Comparison of ENCODE assay signal across 8 mouse cellular contexts in the genomic region with DNA sequence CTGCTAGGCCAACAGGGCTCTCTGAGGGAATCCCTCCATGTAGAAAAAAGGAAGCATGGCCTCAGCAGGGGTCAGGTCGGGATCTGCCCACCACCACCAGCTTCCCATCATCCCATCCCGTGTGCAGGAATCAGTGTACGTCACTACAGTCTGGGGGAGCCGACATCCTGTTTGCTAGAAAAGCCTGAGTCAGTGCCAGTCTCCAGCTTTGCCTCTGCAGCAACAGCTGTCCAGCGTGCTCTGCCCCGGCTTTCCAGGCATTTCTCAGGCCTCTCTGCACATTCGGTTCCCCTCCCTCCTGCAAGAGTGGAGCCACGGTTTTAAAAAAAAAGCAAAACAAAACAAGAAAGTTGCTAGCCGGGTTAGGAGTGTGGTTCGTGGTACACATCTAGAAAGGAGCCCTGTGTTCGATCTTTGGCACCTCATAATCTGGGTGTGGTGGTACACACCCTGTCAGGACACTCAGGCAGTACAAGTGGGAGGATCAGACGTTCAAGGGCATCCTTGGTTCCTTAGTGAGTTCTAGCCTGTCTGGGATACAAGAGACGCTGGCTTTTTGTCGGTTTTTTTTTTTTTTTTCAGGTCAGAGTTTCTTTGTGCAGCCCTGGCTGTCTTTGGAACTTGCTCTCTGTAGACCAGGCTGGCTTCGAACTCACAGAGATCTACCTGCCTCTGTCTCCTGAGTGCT. TPM values are rescaled to one million over a fixed set of nuclear protein-coding genes. Genes with fewer than 3 reads are reported as not detected.
DNase-seq lines count a peak whose midpoint lies in the region; ATAC-seq and TF ChIP-seq lines count a peak whose summit lies in the region.

No protein-coding gene starts in this region.

- no peaks in the 10 kb centered on the region for H3K36me3 ChIP-seq in testis, adult 2 months (ENCODE audit: control insufficient read depth, insufficient read depth, low read length)
- no peaks in the 10 kb centered on the region for H3K36me3 ChIP-seq in forebrain, embryonic 14.5 days (ENCODE audit: control insufficient read depth, insufficient read depth, low read length)
- no peaks in the 10 kb centered on the region for H3K36me3 ChIP-seq in intestine, embryonic 14.5 days (ENCODE audit: control insufficient read depth, insufficient read depth, low read length)

- no peak for TF ChIP-seq POLR2A in testis, adult 2 months (IDR thresholded peaks at IDR 0.05; ENCODE audit: control insufficient read depth, low read depth, low read length)

- no peaks in the 10 kb centered on the region for H3K9me3 ChIP-seq in forebrain, embryonic 14.5 days (replicated peaks; ENCODE audit: control insufficient read depth, low read length)
- no peaks in the 10 kb centered on the region for H3K9me3 ChIP-seq in intestine, embryonic 14.5 days (ENCODE audit: control insufficient read depth, low read length)

- ATAC-seq in forebrain, embryonic 14.5 days, result no peak
- no peak for ATAC-seq in intestine, embryonic 14.5 days (replicated peaks; ENCODE audit: low FRiP score, low TSS enrichment, low read depth)

- 52% methylated on average over 15 of the region's 15 CpGs for WGBS in forebrain, embryonic 14.5 days
- WGBS in intestine, embryonic 14.5 days, result 36% methylated on average over 15 of the region's 15 CpGs

- TF ChIP-seq CTCF in testis, adult 2 months (IDR thresholded peaks at IDR 0.05; ENCODE audit: control insufficient read depth, insufficient read depth, insufficient replicate concordance, low read depth, low read length), result no peak

- peaks cover 14% of the 10 kb centered on the region for H3K4me1 ChIP-seq in testis, adult 2 months (ENCODE audit: control insufficient read depth, insufficient read depth, low read length)
- H3K4me1 ChIP-seq in forebrain, embryonic 14.5 days (ENCODE audit: control insufficient read depth, insufficient read depth, low read length), result peaks cover 25% of the 10 kb centered on the region
- H3K4me1 ChIP-seq in intestine, embryonic 14.5 days (replicated peaks; ENCODE audit: control insufficient read depth, insufficient read depth, low read length), result peaks cover 48% of the 10 kb centered on the region

- no peak overlapping the region for H3K9ac ChIP-seq in forebrain, embryonic 14.5 days (ENCODE audit: low read length)
- H3K9ac ChIP-seq in intestine, embryonic 14.5 days (ENCODE audit: low read length), result no peak overlapping the region

- no peak for DNase-seq in testis, postnatal 14 days (ENCODE audit: low spot score)
- DNase-seq in forebrain, embryonic 14.5 days (ENCODE audit: low spot score), result no peak
- DNase-seq in intestine, embryonic 14.5 days (ENCODE audit: low spot score), result no peak
- DNase-seq in lung, postnatal 36 days, result peak; percentile 81
- no peak for DNase-seq in right cerebral cortex, postnatal 36 days (ENCODE audit: low spot score in 2 of 2)
- DNase-seq in layer of hippocampus, postnatal 25 days (ENCODE audit: extremely low spot score in 1 of 2, low spot score in 1 of 2), result no peak
- no peak for DNase-seq in urinary bladder, adult 18-20 months (ENCODE audit: low spot score in 2 of 2)

- no peak overlapping the region for H3K4me2 ChIP-seq in forebrain, embryonic 14.5 days (ENCODE audit: low read length)
- no peak overlapping the region for H3K4me2 ChIP-seq in intestine, embryonic 14.5 days (ENCODE audit: low read length)

- H3K27me3 ChIP-seq in testis, adult 2 months (ENCODE audit: control insufficient read depth, insufficient read depth, low read length), result no peaks in the 10 kb centered on the region
- no peaks in the 10 kb centered on the region for H3K27me3 ChIP-seq in forebrain, embryonic 14.5 days (replicated peaks; ENCODE audit: control insufficient read depth, insufficient read depth, low read length)
- H3K27me3 ChIP-seq in intestine, embryonic 14.5 days (replicated peaks; ENCODE audit: control insufficient read depth, insufficient read depth, low read length), result no peaks in the 10 kb centered on the region

- H3K4me3 ChIP-seq in testis, adult 2 months (ENCODE audit: control insufficient read depth, low read depth, low read length), result no peak overlapping the region
- H3K4me3 ChIP-seq in forebrain, embryonic 14.5 days (ENCODE audit: low read depth, low read length), result no peak overlapping the region
- H3K4me3 ChIP-seq in intestine, embryonic 14.5 days (ENCODE audit: low read depth, low read length), result no peak overlapping the region

- H3K27ac ChIP-seq in testis, adult 2 months (ENCODE audit: control insufficient read depth, insufficient read depth, low read depth, low read length), result peak overlapping the region; percentile 2
- peak overlapping the region; percentile 76; the same call in 1 of the 2 replicates for H3K27ac ChIP-seq in forebrain, embryonic 14.5 days (ENCODE audit: low read depth, low read length)
- peak overlapping the region; percentile 62 for H3K27ac ChIP-seq in intestine, embryonic 14.5 days (ENCODE audit: low read depth)

RNA-seq across cellular contexts. Expression of a gene that starts 32.0 kb away (rescaled TPM):
- polyA plus RNA-seq in testis, adult 2 months (2012; rRNA removed), result 19.9 and 23.0 TPM in 2 replicates
- 10.2 and 11.1 TPM in 2 replicates for polyA plus RNA-seq in forebrain, embryonic 14.5 days (2014; fragmentation: Nextera tagmentation; extraction: Ambion mirVana)
- 2.0 and 3.0 TPM in 2 replicates for polyA plus RNA-seq in intestine, embryonic 14.5 days (2014; fragmentation: Nextera tagmentation; extraction: Ambion mirVana)
- total RNA-seq in layer of hippocampus, postnatal 25 days (2021), result 10 to 100 TPM; 77.1 to 100.0 TPM

RNA-seq across cellular contexts. Expression of a gene that starts 40.3 kb away (rescaled TPM):
- 47.0 and 47.7 TPM in 2 replicates for polyA plus RNA-seq in testis, adult 2 months (2012; rRNA removed)
- polyA plus RNA-seq in forebrain, embryonic 14.5 days (2014; fragmentation: Nextera tagmentation; extraction: Ambion mirVana), result 18.8 and 19.7 TPM in 2 replicates
- polyA plus RNA-seq in intestine, embryonic 14.5 days (2014; fragmentation: Nextera tagmentation; extraction: Ambion mirVana), result 27.5 and 28.6 TPM in 2 replicates
- 10 to 100 TPM; 53.3 to 54.0 TPM for total RNA-seq in layer of hippocampus, postnatal 25 days (2021)

Comparison
In these comparisons a context has a peak if more than half of its experiments do, and no peak if none do; other contexts are left out.
1. H3K27ac ChIP-seq: peak in every context shown above with its lines; median percentile 76 in forebrain, embryonic 14.5 days; 62 in intestine, embryonic 14.5 days; 2 in testis, adult 2 months.